Mouse (Mus musculus) heart, embryonic 14.5 days (tissue): ENCODE measurements at regions not wholly inside any gene's neighbourhood (a gene's known extent, or its start where the extent isn't known, plus 50 kb on each side); places are given as distances from the start of the nearest gene placed in this dataset.
A peak's percentile ranks its signal among the peaks of the same experiment; 100 is the strongest.

Experiments used
- ATAC-seq: fragments of 200-750 bp; cut with Nextera tagmentation; 2 replicates; pipeline ENCODE4 v1.8.0; 2017; ENCODE audit warnings: low read depth, moderate TSS enrichment; ENCODE audit not compliant: insufficient number of reproducible peaks, insufficient read depth, low FRiP score
- H3K27ac ChIP-seq, 2 experiments: fragments of 200-500 bp in 1 of 2; fragments of 300-500 bp in 1 of 2; sonication (generic) in 1 of 2; replicated peaks in 1 of 2; 2 replicates each; pipeline ENCODE4 v1.5.1; 2012 to 2014; ENCODE audit warnings: low read depth in 2 of 2, low read length in 2 of 2, control low read depth in 1 of 2, mild to moderate bottlenecking in 1 of 2, mixed read lengths in 1 of 2; ENCODE audit not compliant: control insufficient read depth in 1 of 2, insufficient read depth in 1 of 2
- H3K27me3 ChIP-seq: fragments of 300-500 bp; sonication (generic); 2 replicates; pipeline ENCODE4 v1.6.1; 2014; ENCODE audit warnings: mild to moderate bottlenecking, low read length, control low read depth; ENCODE audit not compliant: control insufficient read depth, insufficient read depth
- H3K36me3 ChIP-seq: fragments of 300-500 bp; sonication (generic); 2 replicates; pipeline ENCODE4 v1.6.1; 2014; ENCODE audit warnings: mild to moderate bottlenecking, control low read depth, low read length, mixed read lengths; ENCODE audit not compliant: control insufficient read depth, insufficient read depth
- H3K4me1 ChIP-seq, 2 experiments: fragments of 200-500 bp in 1 of 2; fragments of 300-500 bp in 1 of 2; sonication (generic) in 1 of 2; 2 replicates each; pipeline ENCODE4 v1.6.1; 2012 to 2014; ENCODE audit warnings: low read length in 2 of 2, control low read depth in 1 of 2, mixed read lengths in 1 of 2; ENCODE audit not compliant: control insufficient read depth in 2 of 2, insufficient read depth in 2 of 2
- H3K4me2 ChIP-seq: fragments of 300-500 bp; sonication (generic); 2 replicates; pipeline ENCODE4 v1.6.1; 2014; ENCODE audit warnings: mild to moderate bottlenecking, low read length
- H3K4me3 ChIP-seq, 2 experiments: fragments of 200-500 bp in 1 of 2; fragments of 300-500 bp in 1 of 2; sonication (generic) in 1 of 2; 2 replicates each; pipeline ENCODE4 v1.5.1; 2012 to 2014; ENCODE audit warnings: low read length in 2 of 2, mild to moderate bottlenecking in 2 of 2, control low read depth in 1 of 2, low read depth in 1 of 2, moderate library complexity in 1 of 2; ENCODE audit not compliant: control insufficient read depth in 1 of 2, insufficient read depth in 1 of 2
- H3K9ac ChIP-seq: fragments of 300-500 bp; sonication (generic); 2 replicates; pipeline ENCODE4 v1.6.1; 2014; ENCODE audit warnings: mild to moderate bottlenecking, low read length
- H3K9me3 ChIP-seq: fragments of 300-500 bp; sonication (generic); 2 replicates; pipeline ENCODE4 v1.6.1; 2016; ENCODE audit warnings: low read length, control low read depth; ENCODE audit not compliant: control insufficient read depth
- WGBS: fragments of 180-500 bp; shearing (Covaris S2); extraction: QIAGEN DNeasy Blood & Tissue Kit; methylation state at CpG from one replicate; pipeline ENCODE4 v1.1.7; 2014; 5-methylcytosine and 5-hydroxymethylcytosine counted together

DNA sequence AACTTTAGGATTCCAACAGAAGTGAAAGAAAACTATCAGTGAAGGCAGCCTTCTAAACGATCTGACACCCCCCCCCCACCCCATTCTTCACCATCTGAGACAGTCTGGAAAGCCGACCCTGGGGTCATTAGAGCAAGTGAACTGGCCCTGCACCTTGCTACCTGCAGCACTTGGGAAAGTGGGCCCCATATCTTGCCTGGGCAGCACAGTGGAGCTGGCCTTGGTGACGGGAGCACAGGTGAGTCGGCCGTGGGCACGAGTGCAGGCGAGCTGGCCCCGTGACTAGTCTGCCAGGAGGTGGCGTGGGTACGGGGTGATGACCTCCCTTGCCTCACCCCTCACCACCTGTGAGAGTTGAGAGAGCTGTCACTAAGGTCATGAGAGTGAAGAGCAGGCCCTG is 110.7 kb upstream of the Abca1 start:
- 0 out of 2 replicates have a peak, but pooled peaks cover 4% of the 10 kb centered on the region for H3K9me3 ChIP-seq
- H3K9ac ChIP-seq: no peak overlapping the region
- H3K4me1 ChIP-seq: no peaks in the 10 kb centered on the region
- no peak overlapping the region for H3K27ac ChIP-seq
- ATAC-seq: no peak
- no peaks in the 10 kb centered on the region for H3K27me3 ChIP-seq
- no peaks in the 10 kb centered on the region for H3K36me3 ChIP-seq
- no peak overlapping the region for H3K4me3 ChIP-seq
- H3K4me2 ChIP-seq: no peak overlapping the region
- 82% methylated on average over 10 of the region's 10 CpGs for WGBS

- 70% methylated on average over 5 of the region's 5 CpGs for WGBS
- Histone ChIP-seq H3K27me3 (no peaks in the 10 kb centered on the region), H3K4me3 (no peak overlapping the region), H3K36me3 (no peaks in the 10 kb centered on the region), H3K4me2 (no peak overlapping the region), H3K9ac (no peak overlapping the region), H3K9me3 (0 out of 2 replicates have a peak, but pooled peaks cover 4% of the 10 kb centered on the region), H3K27ac (no peak overlapping the region), H3K4me1 (peaks cover 0 to 2% of the 10 kb centered on the region in 2 experiments; a peak in 1 of 4 replicates)
- no peak for ATAC-seq
Measured at GRCm38 (mm10) chr4:53269999-53270398, 110.3 kb upstream of the Abca1 start.

DNA sequence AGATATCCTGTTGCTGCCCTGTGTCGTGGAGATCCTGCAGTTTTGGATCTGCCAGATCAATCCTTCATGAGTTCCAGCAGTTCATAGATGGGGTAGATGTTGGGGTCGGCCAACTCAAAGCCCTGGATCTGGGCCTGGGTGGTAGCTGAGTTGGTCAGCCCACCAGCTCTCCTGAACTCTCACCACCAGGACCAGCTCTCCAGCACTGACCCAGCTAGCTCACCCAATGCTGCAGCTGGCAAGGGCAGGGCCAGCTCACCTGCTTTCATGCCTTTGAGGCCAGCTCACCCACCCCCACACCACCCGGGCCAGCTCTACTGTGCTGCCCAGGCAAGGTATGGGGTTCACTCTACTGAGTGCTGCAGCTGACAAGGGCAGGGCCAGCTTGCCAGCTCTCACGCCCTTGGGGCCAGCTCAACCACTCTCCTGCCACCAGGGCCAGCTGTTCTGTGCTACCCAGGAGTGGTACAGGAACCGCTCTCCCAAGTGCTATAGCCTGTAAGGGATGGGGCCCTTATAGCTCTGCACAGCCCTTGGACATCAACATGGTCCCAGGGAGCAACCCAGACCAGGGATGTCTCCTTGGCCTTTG is 109.7 kb upstream of the Abca1 start:
- H3K4me1 ChIP-seq: peaks cover 5 to 6% of the 10 kb centered on the region in 2 experiments
- no peak overlapping the region for H3K4me3 ChIP-seq
- H3K36me3 ChIP-seq: no peaks in the 10 kb centered on the region
- H3K27me3 ChIP-seq: no peaks in the 10 kb centered on the region
- no peak for ATAC-seq
- no peak overlapping the region for H3K27ac ChIP-seq
- H3K4me2 ChIP-seq: no peak overlapping the region
- H3K9me3 ChIP-seq: 0 out of 2 replicates have a peak, but pooled peaks cover 4% of the 10 kb centered on the region
- no peak overlapping the region for H3K9ac ChIP-seq
- 85% methylated on average over 5 of the region's 5 CpGs for WGBS

- Histone ChIP-seq H3K4me2 (no peak overlapping the region), H3K27me3 (no peaks in the 10 kb centered on the region), H3K36me3 (no peaks in the 10 kb centered on the region), H3K9me3 (0 out of 2 replicates have a peak, but pooled peaks cover 4% of the 10 kb centered on the region), H3K27ac (no peak overlapping the region), H3K4me1 (peaks cover 15 to 19% of the 10 kb centered on the region in 2 experiments), H3K9ac (no peak overlapping the region), H3K4me3 (no peak overlapping the region)
- ATAC-seq: no peak
- WGBS: 79% methylated on average over 5 of the region's 5 CpGs
Measured at GRCm38 (mm10) chr4:53264901-53265300, 105.2 kb upstream of the Abca1 start.

DNA sequence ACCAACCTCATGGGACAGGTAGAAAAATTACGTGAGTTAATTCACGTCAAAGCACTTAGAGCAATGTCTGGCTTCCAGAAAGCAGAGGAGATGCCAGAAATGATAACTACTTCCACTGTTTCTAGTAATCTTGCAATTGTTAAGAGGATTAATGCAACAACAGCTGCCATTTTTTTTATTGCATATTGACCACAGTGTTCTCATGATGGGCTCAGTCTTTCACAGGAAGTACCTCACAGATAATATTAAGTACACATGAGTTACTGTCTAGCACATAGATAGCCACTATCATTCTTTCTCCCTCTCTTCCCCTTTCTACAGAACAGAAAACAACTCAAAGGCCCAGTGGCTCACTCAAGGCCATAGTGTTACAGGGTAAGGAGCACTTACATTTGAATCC is 104.8 kb upstream of the Abca1 start:
- Histone ChIP-seq H3K9me3 (0 out of 2 replicates have a peak, but pooled peaks cover 4% of the 10 kb centered on the region), H3K4me1 (peaks cover 15 to 19% of the 10 kb centered on the region in 2 experiments), H3K4me2 (no peak overlapping the region; the same call in 1 of the 2 replicates), H3K4me3 (no peak overlapping the region), H3K27ac (peak overlapping the region in 1 of 2 experiments; percentile 44; a peak in 2 of 4 replicates), H3K9ac (no peak overlapping the region), H3K36me3 (no peaks in the 10 kb centered on the region), H3K27me3 (no peaks in the 10 kb centered on the region)
- 64% methylated on average over 2 of the region's 2 CpGs for WGBS
- ATAC-seq: no peak

- Histone ChIP-seq H3K9me3 (0 out of 2 replicates have a peak, but pooled peaks cover 4% of the 10 kb centered on the region), H3K4me3 (no peak overlapping the region), H3K36me3 (no peaks in the 10 kb centered on the region), H3K27me3 (no peaks in the 10 kb centered on the region), H3K4me2 (peak overlapping the region; percentile 31), H3K27ac (peak overlapping the region in 1 of 2 experiments; percentile 44; a peak in 2 of 4 replicates), H3K4me1 (peaks cover 15 to 19% of the 10 kb centered on the region in 2 experiments), H3K9ac (0 out of 2 replicates have a peak overlapping the region, but pooled peaks have one; percentile 17)
- 11% methylated on average over 13 of the region's 13 CpGs for WGBS
- peak; percentile 90 for ATAC-seq
Measured at GRCm38 (mm10) chr4:53263776-53264175, 104.1 kb upstream of the Abca1 start.

DNA sequence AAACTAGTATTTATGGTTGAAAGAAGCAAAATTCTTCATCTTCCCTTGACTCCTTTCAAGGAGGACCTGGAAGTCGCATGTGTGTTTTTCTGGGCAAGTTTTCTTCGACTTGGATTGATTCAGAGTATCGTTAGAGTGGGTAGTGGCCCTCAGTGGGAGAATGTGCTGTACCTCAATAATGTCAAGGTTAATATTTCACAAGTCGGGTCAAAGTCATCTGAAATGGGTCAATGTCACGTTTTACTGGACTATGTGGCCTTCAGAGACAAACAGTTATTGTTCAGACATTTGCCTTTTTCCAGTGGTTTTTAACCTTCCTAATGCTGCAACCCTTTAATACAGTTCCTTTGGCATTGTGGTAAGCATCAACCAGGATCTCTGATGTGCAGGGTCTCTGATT is 102.8 kb upstream of the Abca1 start:
- H3K9me3 ChIP-seq: 0 out of 2 replicates have a peak, but pooled peaks cover 2% of the 10 kb centered on the region
- 84% methylated on average over 5 of the region's 5 CpGs for WGBS
- H3K27ac ChIP-seq: no peak overlapping the region
- no peaks in the 10 kb centered on the region for H3K36me3 ChIP-seq
- H3K9ac ChIP-seq: no peak overlapping the region
- no peak overlapping the region for H3K4me2 ChIP-seq
- no peaks in the 10 kb centered on the region for H3K27me3 ChIP-seq
- H3K4me1 ChIP-seq: peaks cover 15 to 19% of the 10 kb centered on the region in 2 experiments
- no peak overlapping the region for H3K4me3 ChIP-seq
- no peak for ATAC-seq
